Mouse (Mus musculus): ENCODE data around the gene Camta2.

The Camta2 gene

DNA sequence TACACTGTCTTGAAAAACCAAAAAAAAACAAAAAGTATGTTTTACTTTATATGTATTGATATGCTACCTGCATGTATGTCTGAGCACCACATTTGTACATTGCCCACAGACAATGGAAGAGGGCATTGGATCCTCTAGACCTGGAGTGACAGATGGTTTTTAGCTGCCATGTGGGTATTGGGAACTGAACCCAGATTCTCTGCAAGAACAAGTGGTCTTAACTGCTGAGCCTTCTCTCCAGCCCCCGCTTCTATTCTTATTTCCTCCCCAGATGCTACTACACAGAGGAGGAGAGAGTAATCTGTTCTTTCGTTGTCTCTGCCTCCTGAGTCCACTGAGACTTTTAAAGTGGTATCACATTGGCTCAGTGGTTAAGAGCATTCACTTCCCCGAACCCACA is 5.6 kb upstream of the Camta2 start:
- DNase-seq (ENCODE audit: low spot score in 2 of 2): no peak

DNA sequence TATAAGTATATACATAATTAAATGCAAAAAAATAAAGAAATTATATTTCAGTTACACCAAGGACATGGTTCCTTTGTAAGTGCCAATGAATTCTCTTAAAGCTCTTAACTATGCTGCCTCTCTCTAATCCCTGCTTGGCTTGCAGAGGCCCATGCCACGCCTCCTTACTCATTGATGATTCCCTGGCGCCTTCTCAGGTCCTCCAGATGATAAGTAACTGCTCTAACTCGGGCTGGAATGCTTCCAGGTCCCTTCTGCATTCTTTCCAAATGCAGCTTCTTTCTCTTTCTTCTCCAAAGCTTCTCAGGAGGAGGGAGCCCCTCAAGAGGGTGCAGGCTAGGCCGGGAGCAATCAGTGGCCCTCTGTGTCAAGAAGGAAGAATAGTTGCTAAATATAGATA is 1.7 kb upstream of the Camta2 start:
- no peak for DNase-seq (ENCODE audit: low spot score in 2 of 2)

DNA sequence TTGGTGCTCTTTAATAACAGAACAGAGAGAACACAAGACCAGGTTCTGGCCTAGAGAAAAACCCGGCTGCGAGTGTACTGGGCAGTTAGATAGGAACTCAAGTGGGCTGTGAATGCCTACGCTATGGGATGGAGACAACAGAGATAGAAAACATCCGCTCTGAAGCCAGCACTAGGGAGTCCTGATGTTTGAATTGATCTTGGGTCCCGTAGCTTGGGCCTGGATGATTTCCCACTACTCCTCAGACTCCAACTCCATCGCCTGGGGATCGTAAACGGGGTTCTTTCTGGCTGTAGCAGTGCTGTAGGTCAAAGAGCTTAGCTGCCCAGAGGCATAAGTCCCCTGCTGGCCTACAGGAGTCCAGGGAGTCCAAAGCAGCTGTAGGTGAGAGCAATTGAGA is 467 bp upstream of the Camta2 start:
- DNase-seq (ENCODE audit: low spot score in 2 of 2): no peak

DNA sequence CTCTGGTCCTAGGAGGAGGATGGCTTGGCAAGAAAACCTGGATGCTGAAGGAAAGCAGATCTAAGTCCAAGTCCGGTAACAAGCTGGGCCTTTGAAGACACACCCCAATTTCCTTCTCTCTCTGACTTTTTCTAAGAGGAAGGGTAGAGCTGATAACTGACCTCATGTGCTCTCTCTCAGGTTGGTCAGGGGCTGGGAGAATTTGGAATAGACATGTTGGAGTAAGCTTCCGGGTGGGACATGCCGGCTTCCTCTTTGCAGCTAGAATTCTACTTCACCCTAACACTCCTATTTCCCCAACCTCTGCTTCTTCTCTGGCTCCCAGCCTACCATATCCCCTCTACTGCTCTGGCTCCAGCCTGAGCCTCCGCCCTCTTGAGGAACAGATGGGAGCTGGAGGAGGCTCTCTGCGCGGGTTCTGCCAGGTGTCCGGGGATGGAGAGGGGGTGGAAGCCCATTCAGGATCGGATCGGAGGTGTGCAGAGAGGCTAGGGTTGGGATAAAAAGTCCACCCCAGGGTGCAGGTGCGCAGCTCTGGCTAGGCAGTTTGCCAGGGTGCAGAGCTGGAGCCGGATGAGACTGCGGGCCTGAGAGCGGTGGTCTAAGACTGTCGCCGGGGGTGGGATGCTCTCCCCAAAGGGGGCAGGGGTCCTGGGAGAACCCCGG is 871 bp downstream of the Camta2 start:
- DNase-seq (ENCODE audit: low spot score in 2 of 2): peak in 1 of 2 experiments; percentile 38

DNA sequence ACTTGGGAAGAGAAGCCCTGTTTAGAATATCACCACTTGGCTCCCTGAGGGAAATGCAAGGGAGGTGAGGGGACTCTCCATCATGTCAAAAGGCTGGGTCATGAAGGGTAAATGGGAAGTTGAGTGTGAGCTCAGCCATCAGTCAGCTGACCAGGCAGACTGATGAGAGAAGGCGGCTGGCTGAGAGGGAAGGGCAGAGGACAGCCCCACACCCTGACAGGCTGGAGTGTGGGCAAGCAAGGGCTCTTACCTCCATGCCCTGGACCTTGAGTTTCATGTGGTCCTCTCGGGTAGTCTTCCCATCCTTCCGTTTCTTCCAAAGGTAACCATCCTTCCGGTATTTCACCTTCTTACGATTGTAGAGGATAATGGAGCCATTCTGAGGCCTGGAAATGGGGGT is 4.3 kb downstream of the Camta2 start:
- no peak for DNase-seq (ENCODE audit: low spot score in 2 of 2)

DNA sequence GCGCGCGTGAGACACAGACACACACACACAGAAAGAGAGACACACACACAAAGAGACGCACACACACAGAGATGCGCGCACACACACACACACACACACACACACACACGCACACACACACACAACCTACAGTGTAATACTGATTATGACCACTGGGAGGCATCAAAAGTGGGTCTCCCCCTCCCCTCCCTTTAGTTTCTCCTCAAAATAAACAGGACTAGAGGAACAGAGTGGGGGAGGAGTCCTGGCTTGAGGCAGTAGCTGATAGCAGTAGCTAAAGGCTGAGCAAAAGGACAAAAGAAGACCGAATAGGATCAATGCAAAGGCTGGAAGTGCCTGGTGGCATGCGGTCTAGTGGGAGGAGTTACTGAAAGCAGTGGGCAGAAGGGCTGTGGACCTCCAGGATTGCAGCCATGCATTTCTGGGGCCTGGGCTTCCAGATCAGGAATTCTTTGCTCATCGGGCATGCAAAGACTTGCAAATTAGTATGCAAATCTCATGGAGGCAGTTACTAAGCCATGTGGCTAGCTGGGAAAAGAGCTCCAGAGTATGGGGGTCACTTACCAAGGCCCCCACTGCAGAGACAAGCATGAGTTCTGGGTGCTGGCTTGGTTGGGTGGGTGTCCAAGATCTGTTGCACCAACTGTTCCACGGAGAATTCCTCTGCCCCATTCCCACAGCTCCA is 5.9 kb downstream of the Camta2 start:
- no peak for DNase-seq (ENCODE audit: low spot score in 2 of 2)

DNA sequence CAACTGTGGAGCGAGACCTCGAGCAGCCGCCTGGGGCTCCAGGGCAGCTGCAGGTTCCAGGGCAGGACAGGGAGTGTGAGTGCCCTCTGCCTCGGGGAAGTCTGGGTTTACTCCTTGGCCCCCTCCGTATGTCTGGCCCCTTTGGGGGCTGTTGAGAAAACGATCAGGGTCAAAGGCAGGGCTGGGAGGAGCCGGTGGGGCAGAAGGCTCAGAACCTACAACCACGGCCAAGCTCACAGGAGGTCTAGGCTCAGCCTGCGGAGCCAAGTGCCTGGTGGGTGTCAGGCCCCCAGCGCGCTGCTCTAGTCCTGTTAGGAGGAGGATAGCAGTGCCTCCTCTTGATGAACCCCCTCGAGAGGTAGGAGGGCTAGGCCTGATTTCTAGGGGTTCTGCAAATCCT is 6.7 kb downstream of the Camta2 start:
- no peak for DNase-seq (ENCODE audit: low spot score in 2 of 2)

DNA sequence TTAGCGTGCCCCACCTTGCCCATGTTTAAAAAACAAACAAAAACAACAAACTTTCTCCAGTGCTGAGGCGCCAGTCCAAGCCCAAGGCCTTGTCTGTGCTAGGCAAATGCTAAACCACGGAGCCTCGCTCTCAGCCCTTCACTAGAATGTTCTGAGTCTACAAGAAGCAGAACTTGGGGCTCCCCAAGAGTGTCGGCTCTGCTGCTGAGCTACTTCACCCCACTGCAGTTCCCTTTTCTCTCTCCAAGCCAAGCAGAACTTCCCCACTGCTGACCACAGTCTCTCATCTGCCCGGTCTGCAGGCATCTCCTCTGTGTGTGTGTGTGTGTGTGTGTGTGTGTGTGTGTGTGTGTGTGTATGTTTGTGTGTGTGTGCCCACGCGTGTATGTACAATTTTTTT is 8.0 kb downstream of the Camta2 start:
- DNase-seq (ENCODE audit: low spot score in 2 of 2): no peak

DNA sequence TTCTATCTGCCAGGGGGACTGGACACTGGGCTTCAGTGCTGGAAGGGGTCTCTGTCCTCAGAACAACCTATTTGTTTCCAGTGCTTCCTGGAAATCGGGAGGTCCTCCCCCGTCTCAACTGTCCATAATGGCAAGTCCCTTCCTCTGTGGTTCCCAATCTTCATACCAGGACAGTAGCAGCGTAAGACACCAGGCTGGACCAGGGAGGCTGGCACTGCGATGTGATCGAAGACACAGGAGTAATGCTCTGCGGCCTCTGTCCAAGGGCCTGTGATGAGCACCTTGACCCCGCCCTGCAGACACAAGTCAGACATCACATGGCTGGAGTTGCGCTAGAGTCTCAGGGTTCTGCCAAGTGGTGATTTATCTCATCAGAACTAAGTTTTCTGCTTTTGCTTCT is 8.5 kb downstream of the Camta2 start:
- DNase-seq (ENCODE audit: low spot score in 2 of 2): no peak

DNA sequence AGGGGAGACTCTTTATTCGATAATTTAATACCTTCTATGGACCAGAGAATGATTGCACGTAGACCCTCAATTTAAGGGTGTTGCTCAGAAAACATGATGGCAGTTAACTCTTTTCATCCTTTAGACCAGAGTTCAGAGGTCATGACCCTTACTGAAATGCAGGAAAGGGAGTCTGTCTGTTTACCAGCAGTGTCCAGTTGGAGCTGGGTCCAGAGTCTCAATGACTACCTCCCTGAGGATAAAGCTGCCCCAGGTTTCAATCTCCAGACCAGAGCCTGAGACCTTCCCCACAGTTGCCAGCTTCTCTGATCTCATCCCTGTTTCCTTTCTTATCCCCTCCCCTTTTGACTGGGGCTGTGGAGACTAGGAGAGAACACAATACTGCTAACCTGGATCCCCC is 9.3 kb downstream of the Camta2 start:
- DNase-seq (ENCODE audit: low spot score in 2 of 2): no peak

DNA sequence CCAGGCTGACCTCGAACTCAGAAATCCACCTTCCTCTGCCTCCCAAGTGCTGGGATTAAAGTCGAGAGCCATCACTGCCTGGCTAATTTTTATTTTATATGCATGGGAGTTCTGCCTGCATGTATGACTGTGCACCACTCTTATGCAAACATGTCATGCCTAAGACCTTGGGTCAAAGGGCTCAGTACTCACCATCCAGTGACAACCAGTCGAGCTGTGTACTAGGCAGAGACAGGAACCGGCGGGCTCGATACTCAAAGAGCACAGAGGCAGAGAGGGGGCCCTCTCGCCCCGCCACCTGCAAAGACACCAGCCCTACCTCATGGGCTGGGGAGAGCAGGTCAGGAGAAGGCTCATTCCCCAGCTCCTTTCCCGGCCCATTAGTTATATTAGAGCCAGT is 9.8 kb downstream of the Camta2 start:
- no peak for DNase-seq (ENCODE audit: low spot score in 2 of 2)

DNA sequence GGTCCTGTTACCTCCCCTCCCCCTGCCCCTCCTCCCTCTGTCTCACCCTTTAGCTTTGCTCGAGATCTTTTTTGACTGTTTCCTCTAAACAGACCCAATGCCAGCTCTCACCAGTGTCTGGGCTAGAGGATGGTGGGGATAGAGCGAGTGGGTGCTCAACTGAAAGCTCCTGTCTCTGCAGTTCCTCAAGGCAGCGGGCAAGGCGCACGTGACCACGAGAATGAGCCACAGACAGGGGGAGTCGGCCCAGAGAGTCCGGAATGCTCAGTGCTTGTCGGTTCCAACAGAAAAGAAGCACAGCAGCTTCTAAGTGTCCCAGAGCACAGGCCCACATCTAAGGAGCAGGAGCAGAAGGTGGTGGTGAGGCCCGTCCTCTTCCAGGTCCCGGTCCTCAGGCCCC is 13.4 kb downstream of the Camta2 start:
- DNase-seq (ENCODE audit: low spot score in 2 of 2): no peak

DNA sequence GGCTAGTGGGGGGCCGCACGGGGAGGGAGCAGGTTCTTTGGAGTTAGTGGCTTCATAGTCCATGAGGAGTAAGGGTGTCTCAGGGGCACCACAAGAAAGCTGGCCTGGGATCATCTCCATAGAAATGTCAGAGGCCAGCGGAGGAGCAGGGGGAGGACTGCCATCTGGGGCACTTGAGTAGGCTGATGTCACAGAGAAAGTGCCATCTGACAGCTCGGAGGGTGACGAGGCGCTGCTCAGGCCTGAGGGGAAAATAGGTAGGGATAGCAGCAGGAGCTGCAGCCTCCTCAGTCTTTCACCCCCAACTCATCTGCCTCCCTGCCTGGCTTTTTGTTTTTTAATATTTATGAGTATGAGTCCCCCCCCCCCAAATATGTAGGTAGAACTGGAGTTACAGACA is 13.9 kb downstream of the Camta2 start:
- DNase-seq (ENCODE audit: low spot score in 2 of 2): no peak

DNA sequence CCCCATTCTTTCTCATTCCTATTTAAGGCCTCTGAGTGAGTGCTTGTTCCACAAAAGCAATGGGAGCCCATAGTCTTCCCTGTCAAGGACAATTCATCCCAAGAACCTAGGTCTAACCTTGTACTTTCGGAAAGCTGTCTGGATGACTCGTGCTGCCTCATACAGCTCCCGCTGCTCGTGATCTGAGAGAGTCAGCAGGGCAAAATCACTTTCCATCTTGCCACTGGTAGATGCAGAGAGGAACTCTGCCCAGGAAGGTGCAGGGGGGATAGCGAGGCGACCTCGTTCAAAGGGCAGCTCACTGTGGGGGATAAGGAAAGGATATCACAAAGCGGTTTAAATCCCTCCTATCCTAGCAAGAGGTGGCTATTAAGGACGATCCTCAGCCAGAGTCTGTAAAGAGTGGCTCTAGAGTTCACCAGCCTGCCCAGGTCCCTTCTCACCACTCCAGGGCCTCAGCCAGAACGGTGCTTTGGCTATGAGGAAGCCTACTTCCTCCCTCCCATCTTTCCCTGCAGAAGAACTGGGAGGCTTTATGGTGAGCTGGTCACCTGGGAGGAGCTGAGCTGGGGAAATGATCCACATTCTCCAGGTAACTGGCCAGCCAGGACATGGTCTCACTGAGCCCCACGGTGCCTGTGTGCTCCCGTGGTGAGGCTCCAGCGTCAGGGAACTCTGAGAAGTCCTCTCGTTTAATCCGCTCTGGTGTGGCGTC is 16.4 kb downstream of the Camta2 start:
- no peak for DNase-seq (ENCODE audit: low spot score in 2 of 2)

DNA sequence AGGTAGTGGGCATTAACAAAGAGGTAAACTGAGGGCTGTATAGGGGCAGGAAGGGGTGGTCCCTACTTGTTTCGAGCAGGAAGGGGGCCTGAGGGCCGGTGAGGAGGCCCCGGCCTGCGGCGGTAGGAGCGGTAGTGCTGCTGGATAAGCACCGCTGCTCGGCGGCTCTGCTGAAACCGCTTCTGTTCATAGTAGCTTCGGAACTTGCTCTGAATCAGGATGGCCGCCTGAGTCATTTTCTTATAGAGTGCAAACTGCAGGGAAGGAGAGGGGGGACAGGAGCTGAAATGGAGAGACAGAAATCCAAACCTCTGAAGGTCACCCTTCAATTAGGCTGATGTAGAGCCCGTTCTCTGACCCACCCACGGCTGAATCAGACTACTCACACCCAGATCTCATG is 17.4 kb downstream of the Camta2 start:
- no peak for DNase-seq (ENCODE audit: low spot score in 2 of 2)

DNA sequence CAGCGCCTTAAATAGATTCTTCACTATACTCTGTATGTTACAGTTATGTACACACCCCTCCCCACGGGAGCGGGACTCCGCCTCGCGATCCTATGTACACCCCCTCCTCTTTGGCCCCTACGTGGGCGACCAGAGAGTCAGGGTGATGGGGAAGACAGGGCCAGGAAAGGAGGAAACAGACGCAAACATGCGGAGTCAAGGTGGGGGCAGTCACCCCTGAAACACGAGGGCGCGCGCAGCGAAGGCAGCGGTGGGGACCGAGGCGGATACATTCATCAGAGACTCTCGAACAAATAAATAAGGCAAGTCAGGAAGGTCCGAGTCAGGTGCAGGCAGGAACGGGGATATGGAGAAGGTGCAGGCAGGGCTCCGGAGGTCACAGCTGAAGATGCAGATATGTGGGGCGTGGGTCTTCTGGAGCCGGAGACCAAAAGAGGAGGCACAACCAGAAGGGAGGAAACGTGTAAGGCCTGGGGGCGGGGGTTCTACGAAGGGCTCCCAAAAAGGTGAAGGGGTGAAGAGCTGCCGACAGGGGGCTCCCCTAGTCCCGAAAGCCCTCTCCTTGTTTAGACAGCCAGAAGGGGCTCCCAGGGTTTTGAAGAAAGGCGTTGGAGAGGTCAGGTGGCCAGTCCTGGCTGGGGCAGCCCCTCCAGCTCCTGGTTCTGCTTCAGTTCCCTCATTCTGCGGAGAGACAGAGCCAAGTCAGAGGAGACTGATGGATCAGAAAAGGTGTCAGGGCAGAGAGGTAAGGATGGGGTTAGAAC is 18.1 kb downstream of the Camta2 start:
- peak in 1 of 2 experiments; percentile 64 for DNase-seq (ENCODE audit: low spot score in 2 of 2)

DNA sequence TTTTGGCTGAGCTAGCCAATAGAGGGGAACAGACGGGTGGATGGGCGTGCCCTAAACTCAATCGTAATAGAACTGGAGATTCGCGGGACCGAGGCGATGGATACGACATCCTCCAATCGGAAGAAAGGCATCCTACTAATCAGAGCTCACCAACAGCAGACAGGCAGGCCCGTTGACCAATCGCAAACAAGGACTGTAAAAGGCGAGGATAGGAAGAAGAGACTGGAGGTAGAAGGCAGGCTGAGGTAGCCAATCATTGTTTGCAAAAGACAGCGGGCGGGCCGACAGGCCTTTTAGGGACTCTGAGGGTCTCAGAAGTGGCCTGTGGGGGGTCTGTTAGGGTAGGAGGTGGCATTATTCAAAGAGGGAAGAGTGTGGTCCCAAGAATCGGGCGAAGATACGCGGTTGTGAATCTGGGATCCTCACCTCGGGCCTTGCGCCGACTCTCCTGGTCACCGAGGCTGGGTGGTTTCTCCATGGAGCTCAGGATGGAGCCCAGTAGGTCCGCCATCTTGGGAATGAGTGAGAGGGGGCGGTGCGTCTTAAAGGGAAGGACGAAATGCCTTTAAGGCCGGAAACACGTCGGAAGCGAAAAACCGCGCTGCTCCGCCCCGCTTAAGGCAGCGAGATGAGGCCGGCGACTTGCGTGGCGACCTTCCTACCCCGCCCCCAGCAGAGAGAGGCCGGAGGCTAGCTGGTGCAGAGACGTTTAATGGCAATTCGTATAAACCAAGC is 19.0 kb downstream of the Camta2 start, which contains the start of gene Spag7:
Gene Spag7 (minus strand): TSS at position 646 of the 735 bp plus-strand sequence.
- DNase-seq (ENCODE audit: low spot score in 2 of 2): peak; percentile 96 to 99

DNA sequence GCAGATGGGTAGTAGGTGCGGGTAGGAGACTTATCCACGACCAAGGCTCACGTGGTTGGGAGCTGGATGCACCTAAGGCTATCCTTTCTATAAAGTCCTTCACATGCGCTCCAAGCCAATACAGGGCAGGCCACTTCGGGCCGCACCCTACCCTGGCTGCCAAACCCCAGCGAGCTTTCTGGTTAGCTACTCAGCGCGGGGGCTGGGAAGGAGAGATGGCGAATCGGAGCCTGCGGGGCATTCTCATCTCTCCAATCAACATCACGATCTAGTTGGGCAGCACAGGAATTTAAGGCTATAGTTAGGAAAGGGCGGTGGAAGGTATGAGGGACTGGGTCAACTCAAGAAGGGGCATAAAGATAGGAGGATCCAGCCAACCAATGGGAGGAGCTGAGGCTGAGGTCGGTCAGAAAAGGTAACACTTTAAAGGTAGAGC is 19.6 kb downstream of the Camta2 start:
- DNase-seq (ENCODE audit: low spot score in 2 of 2): peak in 1 of 2 experiments; percentile 75

DNA sequence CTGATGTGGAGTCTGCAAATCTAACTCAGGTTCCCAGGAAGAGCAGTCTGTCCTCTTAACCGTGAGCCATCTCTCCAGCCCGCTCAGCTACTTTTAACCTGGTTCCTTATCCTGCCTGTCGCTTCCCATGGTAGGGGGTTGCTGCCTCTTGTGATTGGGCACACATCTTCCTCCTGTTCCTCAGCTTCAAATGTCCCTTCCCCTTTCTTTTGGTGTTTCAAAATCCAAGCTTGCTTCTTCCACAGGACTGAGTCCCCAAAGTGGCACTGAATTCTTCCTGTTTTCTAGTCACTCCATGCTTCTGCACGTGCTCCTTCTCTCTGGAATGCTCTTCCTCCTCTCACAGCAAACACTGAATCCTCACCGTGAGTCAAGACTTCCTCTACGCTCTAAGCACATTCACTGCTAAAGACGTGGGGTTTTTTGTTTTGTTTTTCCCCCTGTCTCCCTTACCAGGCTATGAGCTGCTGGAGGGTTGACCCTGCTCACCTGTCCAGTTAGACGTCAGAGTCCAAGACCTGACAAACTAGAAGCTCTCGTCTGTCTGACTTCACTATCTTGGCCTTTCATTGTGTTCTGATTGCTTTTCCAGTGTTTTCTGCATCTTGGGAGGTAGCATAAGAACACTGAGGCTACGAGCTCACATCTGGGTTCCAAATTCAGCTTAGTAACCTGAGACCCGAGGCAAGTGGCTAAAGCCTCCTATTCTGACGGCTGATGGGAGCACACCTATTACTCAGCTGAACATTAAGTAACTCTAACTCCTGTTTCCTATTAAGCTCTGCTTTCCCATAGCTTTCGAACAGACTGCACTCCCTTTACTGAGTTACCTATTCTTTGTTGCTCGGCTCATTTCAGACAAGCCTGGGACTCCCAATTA is 20.4 kb downstream of the Camta2 start:
- no peak for DNase-seq (ENCODE audit: low spot score in 2 of 2)

DNA sequence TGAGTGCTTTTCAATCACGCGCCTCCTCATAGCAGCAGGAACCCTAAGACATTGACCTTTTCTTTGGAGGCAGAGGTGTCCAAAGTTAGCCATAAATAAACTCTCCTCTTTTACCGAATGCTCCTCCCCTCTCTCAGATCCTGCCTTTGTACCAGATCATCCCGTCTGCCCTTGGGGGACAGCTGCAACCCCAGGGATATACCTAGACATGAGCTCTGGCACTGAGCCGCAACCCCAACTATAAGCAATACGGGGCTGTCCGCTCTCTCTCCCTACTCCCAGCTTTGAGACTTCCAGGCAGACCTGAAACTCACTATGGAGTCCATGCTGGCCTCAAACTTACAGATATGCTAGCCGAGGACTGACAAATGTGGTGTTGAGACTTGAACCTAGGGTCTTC is 21.2 kb downstream of the Camta2 start:
- no peak for DNase-seq (ENCODE audit: low spot score in 2 of 2)

DNA sequence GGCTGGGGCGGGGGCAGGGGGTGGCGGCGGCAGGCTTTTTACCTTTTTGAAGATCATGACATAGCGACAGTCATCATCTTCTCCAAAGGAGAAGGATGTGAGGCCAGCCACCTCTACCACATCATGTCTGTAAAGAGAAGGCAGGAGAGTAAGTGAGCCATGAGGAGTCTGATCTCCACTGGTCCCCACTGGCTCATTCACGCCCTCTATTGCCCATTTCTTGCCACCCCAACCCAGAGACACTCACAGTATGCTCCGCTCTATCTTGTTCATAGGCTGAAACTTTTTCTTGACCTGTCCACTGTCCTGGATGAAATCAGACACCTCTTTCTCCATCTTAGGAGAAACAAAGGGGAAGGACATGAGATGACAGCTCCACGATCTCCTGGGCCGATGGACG is 23.2 kb downstream of the Camta2 start:
- no peak for DNase-seq (ENCODE audit: low spot score in 2 of 2)

Measured in frontal cortex, postnatal 14 days (tissue).